Mouse (Mus musculus): ENCODE measurements at regions not wholly inside any gene's neighbourhood (a gene's known extent, or its start where the extent isn't known, plus 50 kb on each side); places are given as distances from the start of the nearest gene placed in this dataset.

DNA sequence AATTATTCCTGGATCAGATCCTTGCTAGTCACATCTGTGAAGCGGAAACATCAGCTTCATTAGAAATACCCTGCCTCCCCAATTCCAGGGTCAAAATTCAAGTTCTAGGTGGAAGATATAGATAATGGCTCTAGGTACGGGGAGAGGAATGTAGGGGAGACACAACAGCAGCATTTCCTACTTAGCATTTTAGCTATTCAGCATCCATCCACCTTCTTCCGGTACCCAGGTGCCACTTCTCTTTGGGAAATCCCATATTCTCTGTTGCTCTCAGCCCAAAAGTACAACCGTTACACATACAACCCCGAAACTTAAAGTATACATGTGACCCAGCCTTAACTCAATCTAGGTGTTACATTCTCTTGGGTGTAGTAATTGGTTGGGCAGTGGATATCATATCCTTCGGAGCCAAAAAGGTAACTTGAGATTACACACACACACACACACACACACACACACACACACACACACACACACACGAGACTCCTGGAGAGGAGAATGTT, 112.9 kb downstream of the Zfp36l1 start:
- TF ChIP-seq CTCF (IDR thresholded peaks at IDR 0.05; ENCODE audit: control insufficient read depth, insufficient read depth, insufficient read length), result no peak
- no peak for TF ChIP-seq MYOD1 (IDR thresholded peaks at IDR 0.05; ENCODE audit: control insufficient read depth, insufficient read length, low read depth)
- TF ChIP-seq FOSL1 (IDR thresholded peaks at IDR 0.05; ENCODE audit: insufficient read depth, low read length, poor library complexity, severe bottlenecking), result no peak
- no peak for TF ChIP-seq MAX (IDR thresholded peaks at IDR 0.05)
- TF ChIP-seq CEBPB (IDR thresholded peaks at IDR 0.05; ENCODE audit: low read depth), result no peak
- TF ChIP-seq MYOG (IDR thresholded peaks at IDR 0.05; ENCODE audit: control insufficient read depth, extremely low read depth, insufficient read length), result no peak
- no peak for TF ChIP-seq USF1 (IDR thresholded peaks at IDR 0.05; ENCODE audit: low read depth)

All from C2C12 (cell line).